Mouse (Mus musculus) forebrain, embryonic 11.5 days (tissue): ENCODE measurements at regions not wholly inside any gene's neighbourhood (a gene's known extent, or its start where the extent isn't known, plus 50 kb on each side); places are given as distances from the start of the nearest gene placed in this dataset.
A peak's percentile ranks its signal among the peaks of the same experiment; 100 is the strongest.

Source experiments
- ATAC-seq: fragments of 200-750 bp; cut with Nextera tagmentation; replicated peaks from 2 replicates; pipeline ENCODE4 v1.8.0; 2017; ENCODE audit warnings: moderate TSS enrichment; ENCODE audit not compliant: low FRiP score
- DNase-seq: peaks from one replicate; pipeline ENCODE4 v3.0.0-alpha.2; 2017; ENCODE audit warnings: low spot score
- H3K27ac ChIP-seq: fragments of 300-500 bp; sonication (generic); 2 replicates; pipeline ENCODE4 v1.5.1; 2014; ENCODE audit warnings: low read depth, low read length
- H3K27me3 ChIP-seq: fragments of 300-500 bp; sonication (generic); 2 replicates; pipeline ENCODE4 v1.6.1; 2014; ENCODE audit warnings: mild to moderate bottlenecking, low read length, mixed read lengths; ENCODE audit not compliant: control insufficient read depth, insufficient read depth
- H3K36me3 ChIP-seq: fragments of 300-500 bp; sonication (generic); 2 replicates; pipeline ENCODE4 v1.6.1; 2014; ENCODE audit warnings: mild to moderate bottlenecking, low read length, moderate library complexity, mixed read lengths; ENCODE audit not compliant: control insufficient read depth, insufficient read depth
- H3K4me1 ChIP-seq: fragments of 300-500 bp; sonication (generic); replicated peaks from 2 replicates; pipeline ENCODE4 v1.6.1; 2014; ENCODE audit warnings: low read length, mixed read lengths; ENCODE audit not compliant: control insufficient read depth, insufficient read depth
- H3K4me2 ChIP-seq: fragments of 300-500 bp; sonication (generic); 2 replicates; pipeline ENCODE4 v1.6.1; 2014; ENCODE audit warnings: low read depth, mild to moderate bottlenecking, low read length, moderate library complexity, mixed read lengths; ENCODE audit not compliant: severe bottlenecking
- H3K4me3 ChIP-seq: fragments of 300-500 bp; sonication (generic); 2 replicates; pipeline ENCODE4 v1.5.1; 2014; ENCODE audit warnings: low read depth, low read length
- H3K9ac ChIP-seq: fragments of 300-500 bp; sonication (generic); 2 replicates; pipeline ENCODE4 v1.6.1; 2014; ENCODE audit warnings: low read length
- H3K9me3 ChIP-seq: fragments of 300-500 bp; sonication (generic); 2 replicates; pipeline ENCODE4 v1.6.1; 2016; ENCODE audit warnings: low read length, mixed read lengths; ENCODE audit not compliant: control insufficient read depth
- WGBS: fragments of 180-500 bp; shearing (Covaris S2); extraction: QIAGEN DNeasy Blood & Tissue Kit; methylation state at CpG from one replicate; pipeline ENCODE4 v1.1.7; 2014; 5-methylcytosine and 5-hydroxymethylcytosine counted together

- ATAC-seq (no peak), DNase-seq (no peak)
- no peak overlapping the region for H3K27ac ChIP-seq
- no peaks in the 10 kb centered on the region for H3K9me3 ChIP-seq
- no peaks in the 10 kb centered on the region for H3K27me3 ChIP-seq
- H3K4me3 ChIP-seq: no peak overlapping the region
- H3K9ac ChIP-seq: no peak overlapping the region
- no peak overlapping the region for H3K4me2 ChIP-seq
- 0 out of 2 replicates have a peak, but pooled peaks cover 3% of the 10 kb centered on the region for H3K4me1 ChIP-seq
- H3K36me3 ChIP-seq: no peaks in the 10 kb centered on the region
- 89% methylated on average over 2 of the region's 2 CpGs for WGBS
Measured at GRCm38 (mm10) chr7:83012145-83012544, 145.0 kb downstream of the Mex3b start.

GRCm38 (mm10) chr7:83014725-83015690, 147.9 kb downstream of the Mex3b start:
- H3K27ac ChIP-seq: no peak overlapping the region
- no peaks in the 10 kb centered on the region for H3K27me3 ChIP-seq
- ATAC-seq (no peak), DNase-seq (no peak)
- WGBS: 27% methylated on average over 7 of the region's 7 CpGs
- H3K36me3 ChIP-seq: no peaks in the 10 kb centered on the region
- H3K4me1 ChIP-seq: 0 out of 2 replicates have a peak, but pooled peaks cover 3% of the 10 kb centered on the region
- 0 out of 2 replicates have a peak overlapping the region, but pooled peaks have one; percentile 4 for H3K9ac ChIP-seq
- H3K9me3 ChIP-seq: no peaks in the 10 kb centered on the region
- H3K4me3 ChIP-seq: no peak overlapping the region
- H3K4me2 ChIP-seq: no peak overlapping the region

GRCm38 (mm10) chr7:83015756-83016155, 148.6 kb downstream of the Mex3b start:
- WGBS: 26% methylated on average over 4 of the region's 4 CpGs
- no peak for DNase-seq
- Histone ChIP-seq H3K9me3 (no peaks in the 10 kb centered on the region), H3K4me3 (no peak overlapping the region), H3K4me1 (0 out of 2 replicates have a peak, but pooled peaks cover 3% of the 10 kb centered on the region), H3K9ac (no peak overlapping the region), H3K27me3 (no peaks in the 10 kb centered on the region), H3K36me3 (no peaks in the 10 kb centered on the region), H3K4me2 (no peak overlapping the region), H3K27ac (no peak overlapping the region)
- ATAC-seq: 0 out of 2 replicates have a peak, but pooled peaks have one; percentile 51

- DNase-seq (no peak), ATAC-seq (no peak)
- Histone ChIP-seq H3K4me3 (no peak overlapping the region), H3K9ac (no peak overlapping the region), H3K9me3 (no peaks in the 10 kb centered on the region), H3K4me2 (no peak overlapping the region), H3K36me3 (no peaks in the 10 kb centered on the region), H3K27ac (no peak overlapping the region), H3K27me3 (no peaks in the 10 kb centered on the region), H3K4me1 (0 out of 2 replicates have a peak, but pooled peaks cover 3% of the 10 kb centered on the region)
- WGBS: 74% methylated on average over 4 of the region's 4 CpGs
Measured at GRCm38 (mm10) chr7:83016566-83016965, 149.4 kb downstream of the Mex3b start.

GRCm38 (mm10) chr7:83020584-83020983, 153.5 kb downstream of the Mex3b start:
- no peak overlapping the region for H3K27ac ChIP-seq
- H3K27me3 ChIP-seq: no peaks in the 10 kb centered on the region
- 0 out of 2 replicates have a peak, but pooled peaks cover 2% of the 10 kb centered on the region for H3K4me1 ChIP-seq
- H3K9me3 ChIP-seq: no peaks in the 10 kb centered on the region
- ATAC-seq (no peak), DNase-seq (no peak)
- no peak overlapping the region for H3K4me2 ChIP-seq
- no peaks in the 10 kb centered on the region for H3K36me3 ChIP-seq
- H3K9ac ChIP-seq: no peak overlapping the region
- H3K4me3 ChIP-seq: no peak overlapping the region
- 91% methylated on average over 2 of the region's 2 CpGs for WGBS

- no peak for ATAC-seq
- Histone ChIP-seq H3K4me1 (no peaks in the 10 kb centered on the region), H3K36me3 (no peaks in the 10 kb centered on the region), H3K27ac (no peak overlapping the region), H3K9me3 (no peaks in the 10 kb centered on the region), H3K4me3 (no peak overlapping the region), H3K27me3 (no peaks in the 10 kb centered on the region), H3K9ac (no peak overlapping the region), H3K4me2 (no peak overlapping the region)
- no peak for DNase-seq
- WGBS: 94% methylated on average over 1 of the region's 1 CpGs
Measured at GRCm38 (mm10) chr7:83023990-83024389, 156.9 kb downstream of the Mex3b start.

- H3K36me3 ChIP-seq: no peaks in the 10 kb centered on the region
- no peaks in the 10 kb centered on the region for H3K4me1 ChIP-seq
- no peaks in the 10 kb centered on the region for H3K27me3 ChIP-seq
- H3K4me3 ChIP-seq: no peak overlapping the region
- no peak overlapping the region for H3K27ac ChIP-seq
- no peak overlapping the region for H3K9ac ChIP-seq
- whole genome bisulfite sequencing: 74% methylated on average over 2 of the region's 2 CpGs
- H3K9me3 ChIP-seq: no peaks in the 10 kb centered on the region; the same call in 1 of the 2 replicates
- no peak overlapping the region for H3K4me2 ChIP-seq
- DNase-seq (no peak), ATAC-seq (no peak)
Measured at GRCm38 (mm10) chr7:83031101-83031500, 164.0 kb downstream of the Mex3b start.

- H3K9ac ChIP-seq: no peak overlapping the region
- H3K9me3 ChIP-seq: no peaks in the 10 kb centered on the region; the same call in 1 of the 2 replicates
- no peak for ATAC-seq
- 0 out of 2 replicates have a peak, but pooled peaks cover 2% of the 10 kb centered on the region for H3K4me1 ChIP-seq
- no peaks in the 10 kb centered on the region for H3K27me3 ChIP-seq
- WGBS: 93% methylated on average over 1 of the region's 1 CpGs
- no peaks in the 10 kb centered on the region for H3K36me3 ChIP-seq
- no peak for DNase-seq
- H3K27ac ChIP-seq: no peak overlapping the region
- H3K4me2 ChIP-seq: no peak overlapping the region
- no peak overlapping the region for H3K4me3 ChIP-seq
Measured at GRCm38 (mm10) chr7:83032025-83032424, 164.9 kb downstream of the Mex3b start.
